Mouse (Mus musculus) limb, embryonic 14.5 days (tissue): ENCODE results near the gene Gad1. TPM values are rescaled to one million over a fixed set of nuclear protein-coding genes. Genes with fewer than 3 reads are reported as not detected.

Experiments
- ATAC-seq: fragments of 200-750 bp; cut with Nextera tagmentation; 2 replicates; pipeline ENCODE4 v1.8.0; 2017; ENCODE audit warnings: low read depth, moderate number of reproducible peaks, moderate TSS enrichment; ENCODE audit not compliant: low FRiP score
- DNase-seq: peaks from one replicate; pipeline ENCODE4 v3.0.0-alpha.2; 2015; ENCODE audit warnings: low spot score
- H3K27ac ChIP-seq: fragments of 300-500 bp; sonication (generic); replicated peaks from 2 replicates; pipeline ENCODE4 v1.5.1; 2014; ENCODE audit warnings: low read depth, mild to moderate bottlenecking, low read length, moderate library complexity, mixed read lengths
- H3K27me3 ChIP-seq: fragments of 300-500 bp; sonication (generic); 2 replicates; pipeline ENCODE4 v1.6.1; 2014; ENCODE audit warnings: low read length, mixed read lengths; ENCODE audit not compliant: control insufficient read depth, insufficient read depth
- H3K36me3 ChIP-seq: fragments of 300-500 bp; sonication (generic); 2 replicates; pipeline ENCODE4 v1.6.1; 2014; ENCODE audit warnings: mild to moderate bottlenecking, low read length, moderate library complexity, mixed read lengths; ENCODE audit not compliant: control insufficient read depth, insufficient read depth
- H3K4me1 ChIP-seq: fragments of 300-500 bp; sonication (generic); 2 replicates; pipeline ENCODE4 v1.6.1; 2014; ENCODE audit warnings: antibody characterized with exemption, low read length, mixed read lengths; ENCODE audit not compliant: control insufficient read depth, insufficient read depth
- H3K4me2 ChIP-seq: fragments of 300-500 bp; sonication (generic); replicated peaks from 2 replicates; pipeline ENCODE4 v1.6.1; 2014; ENCODE audit warnings: low read depth, mild to moderate bottlenecking, low read length, moderate library complexity; ENCODE audit not compliant: severe bottlenecking
- H3K4me3 ChIP-seq: fragments of 300-500 bp; sonication (generic); replicated peaks from 2 replicates; pipeline ENCODE4 v1.5.1; 2014; ENCODE audit warnings: low read length
- H3K9ac ChIP-seq: fragments of 300-500 bp; sonication (generic); 2 replicates; pipeline ENCODE4 v1.6.1; 2014; ENCODE audit warnings: mild to moderate bottlenecking, low read depth, low read length, moderate library complexity; ENCODE audit not compliant: severe bottlenecking
- H3K9me3 ChIP-seq: fragments of 300-500 bp; sonication (generic); 2 replicates; pipeline ENCODE4 v1.6.1; 2016; ENCODE audit warnings: low read length; ENCODE audit not compliant: control insufficient read depth
- POLR2A ChIP-seq: fragments of 200-500 bp; IDR thresholded peaks from 2 replicates; pipeline ENCODE4 v1.8.0; 2012; ENCODE audit warnings: inconsistent platforms, mild to moderate bottlenecking, moderate library complexity, borderline replicate concordance; ENCODE audit not compliant: insufficient read depth, insufficient read length; ENCODE audit errors: extremely low read depth
- WGBS: fragments of 180-500 bp; shearing (Covaris S2); extraction: QIAGEN DNeasy Blood & Tissue Kit; methylation state at CpG from one replicate; pipeline ENCODE4 v1.1.7; 2014; 5-methylcytosine and 5-hydroxymethylcytosine counted together
- polyA plus RNA-seq, 2 experiments: library from polyadenylated mRNA; depleted of rRNA in 1 of 2; stranded (reverse) in 1 of 2; unstranded in 1 of 2; fragments of >200 nt; fragmentation: Nextera tagmentation in 1 of 2; extraction: Ambion mirVana in 1 of 2; gene quantifications; 2 replicates each; pipeline versions ENCODE4 v1.2.1 to v1.2.3; 2012 to 2014

Gene Gad1
- polyA plus RNA-seq, 2 experiments, result 0.37 to 0.91 TPM

GRCm38 (mm10) chr2:70640968-70641367 lies 88.1 kb downstream of the Gad1 start:
- H3K27me3 ChIP-seq, result no peaks in the 10 kb centered on the region
- H3K4me2 ChIP-seq, result no peak overlapping the region
- H3K4me1 ChIP-seq, result no peaks in the 10 kb centered on the region
- no peak overlapping the region for H3K9ac ChIP-seq
- DNase-seq (no peak), ATAC-seq (no peak)
- no peak overlapping the region for H3K27ac ChIP-seq
- H3K9me3 ChIP-seq, result no peaks in the 10 kb centered on the region
- no peak overlapping the region for H3K4me3 ChIP-seq
- no peaks in the 10 kb centered on the region for H3K36me3 ChIP-seq
- no peak for TF ChIP-seq POLR2A

GRCm38 (mm10) chr2:70642971-70643565 lies 90.2 kb downstream of the Gad1 start:
- Histone ChIP-seq H3K4me2 (no peak overlapping the region), H3K9ac (no peak overlapping the region), H3K4me3 (no peak overlapping the region), H3K27ac (no peak overlapping the region; the same call in 1 of the 2 replicates), H3K9me3 (no peaks in the 10 kb centered on the region), H3K4me1 (no peaks in the 10 kb centered on the region), H3K27me3 (no peaks in the 10 kb centered on the region), H3K36me3 (no peaks in the 10 kb centered on the region)
- no peak for DNase-seq
- ATAC-seq, result no peak
- 45% methylated on average over 16 of the region's 16 CpGs for WGBS
- no peak for TF ChIP-seq POLR2A

- Histone ChIP-seq H3K36me3 (no peaks in the 10 kb centered on the region), H3K9me3 (no peaks in the 10 kb centered on the region), H3K4me1 (no peaks in the 10 kb centered on the region), H3K4me3 (no peak overlapping the region), H3K4me2 (no peak overlapping the region), H3K9ac (no peak overlapping the region), H3K27me3 (no peaks in the 10 kb centered on the region), H3K27ac (no peak overlapping the region)
- DNase-seq, result no peak
- WGBS, result 50% methylated on average over 6 of the region's 6 CpGs
- TF ChIP-seq POLR2A, result no peak
- no peak for ATAC-seq
Observed at GRCm38 (mm10) chr2:70645266-70645780, 92.5 kb downstream of the Gad1 start.

- Histone ChIP-seq H3K4me3 (no peak overlapping the region), H3K9me3 (no peaks in the 10 kb centered on the region), H3K27me3 (no peaks in the 10 kb centered on the region), H3K4me1 (no peaks in the 10 kb centered on the region), H3K9ac (no peak overlapping the region), H3K4me2 (no peak overlapping the region), H3K36me3 (no peaks in the 10 kb centered on the region), H3K27ac (no peak overlapping the region)
- 57% methylated on average over 4 of the region's 4 CpGs for WGBS
- no peak for DNase-seq
- no peak for TF ChIP-seq POLR2A
- ATAC-seq, result no peak
Observed at GRCm38 (mm10) chr2:70647681-70648080, 94.8 kb downstream of the Gad1 start.

GRCm38 (mm10) chr2:70648271-70648670 lies 95.4 kb downstream of the Gad1 start:
- Histone ChIP-seq H3K4me1 (no peaks in the 10 kb centered on the region), H3K9ac (no peak overlapping the region), H3K9me3 (no peaks in the 10 kb centered on the region), H3K4me2 (no peak overlapping the region), H3K4me3 (no peak overlapping the region), H3K27ac (no peak overlapping the region), H3K27me3 (no peaks in the 10 kb centered on the region), H3K36me3 (no peaks in the 10 kb centered on the region)
- DNase-seq (no peak), ATAC-seq (no peak)
- WGBS, result 81% methylated on average over 5 of the region's 5 CpGs
- TF ChIP-seq POLR2A, result no peak

GRCm38 (mm10) chr2:70649471-70649870 lies 96.6 kb downstream of the Gad1 start:
- no peaks in the 10 kb centered on the region for H3K27me3 ChIP-seq
- no peak overlapping the region for H3K9ac ChIP-seq
- no peaks in the 10 kb centered on the region for H3K9me3 ChIP-seq
- no peak overlapping the region for H3K4me3 ChIP-seq
- H3K4me2 ChIP-seq, result no peak overlapping the region
- TF ChIP-seq POLR2A, result no peak
- H3K4me1 ChIP-seq, result no peaks in the 10 kb centered on the region
- DNase-seq (no peak), ATAC-seq (no peak)
- no peak overlapping the region for H3K27ac ChIP-seq
- WGBS, result 94% methylated on average over 4 of the region's 4 CpGs
- no peaks in the 10 kb centered on the region for H3K36me3 ChIP-seq

Other genes starting within 250 kb of the Gad1 start
- 6.9 and 9.6 TPM in 2 replicates for gene Sp5, start 78.1 kb upstream of the Gad1 start, polyA plus RNA-seq (2012; rRNA removed)
- 5.8 and 8.2 TPM in 2 replicates for gene Sp5, start 78.1 kb upstream of the Gad1 start, polyA plus RNA-seq (2014; fragmentation: Nextera tagmentation; extraction: Ambion mirVana)
- gene Erich2, start 44.3 kb upstream of the Gad1 start, polyA plus RNA-seq (2012; rRNA removed), result 1.1 and 2.0 TPM in 2 replicates
- 1.3 and 2.2 TPM in 2 replicates for gene Erich2, start 44.3 kb upstream of the Gad1 start, polyA plus RNA-seq (2014; fragmentation: Nextera tagmentation; extraction: Ambion mirVana)
- gene Gorasp2, start 108.5 kb downstream of the Gad1 start, polyA plus RNA-seq (2012; rRNA removed), result 118 and 142 TPM in 2 replicates
- gene Gorasp2, start 108.5 kb downstream of the Gad1 start, polyA plus RNA-seq (2014; fragmentation: Nextera tagmentation; extraction: Ambion mirVana), result 187 and 190 TPM in 2 replicates
- 1.4 and 2.4 TPM in 2 replicates for gene Gm26558, start 109.0 kb downstream of the Gad1 start, polyA plus RNA-seq (2012; rRNA removed)
- gene Gm26558, start 109.0 kb downstream of the Gad1 start, polyA plus RNA-seq (2014; fragmentation: Nextera tagmentation; extraction: Ambion mirVana), result 6.5 and 6.9 TPM in 2 replicates